ENCODE assay signal across 15 mouse cellular contexts in the genomic region with DNA sequence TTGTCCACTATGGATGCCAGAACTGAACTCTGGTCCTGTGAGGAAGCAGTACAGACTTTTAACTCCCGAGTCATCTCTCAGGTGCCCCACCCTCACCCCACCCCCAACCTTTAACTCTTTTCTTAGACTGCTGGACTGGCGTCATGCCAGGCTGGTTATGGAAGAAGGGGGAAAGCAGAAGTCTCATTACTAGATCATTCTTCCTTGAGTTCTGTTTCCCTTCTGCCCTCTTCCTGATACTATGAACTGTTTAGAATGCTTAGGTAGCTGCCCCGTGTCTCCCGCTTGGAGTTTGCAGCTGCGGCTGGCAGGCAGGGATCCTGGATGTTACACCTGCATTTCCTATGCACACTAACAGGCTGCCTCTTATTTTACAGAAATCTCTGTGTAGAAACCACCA. TPM values are rescaled to one million over a fixed set of nuclear protein-coding genes. Genes with fewer than 3 reads are reported as not detected.
"Had no signal": no experiment of that assay in that cellular context is flagged by ENCODE, and none has a peak within 500 bp of the region (broad histone marks: within the 10 kb centered on the region; RNA-seq: fewer than 3 reads in every experiment).

No protein-coding gene starts in this region.

- ATAC-seq: midbrain, embryonic 13.5 days had no signal

- H3K9ac ChIP-seq: limb, embryonic 15.5 days; liver, embryonic 13.5 days; midbrain, embryonic 13.5 days; neural tube, embryonic 15.5 days had no signal

- H3K4me3 ChIP-seq: limb, embryonic 15.5 days; liver, embryonic 13.5 days; midbrain, embryonic 13.5 days; myocyte; neural tube, embryonic 15.5 days had no signal

- H3K27ac ChIP-seq: limb, embryonic 15.5 days; liver, embryonic 13.5 days; midbrain, embryonic 13.5 days; neural tube, embryonic 15.5 days had no signal

- H3K4me2 ChIP-seq: limb, embryonic 15.5 days; liver, embryonic 13.5 days; midbrain, embryonic 13.5 days; neural tube, embryonic 15.5 days had no signal

- H3K36me3 ChIP-seq: limb, embryonic 15.5 days; liver, embryonic 13.5 days; midbrain, embryonic 13.5 days; neural tube, embryonic 15.5 days had no signal

- H3K9me3 ChIP-seq: limb, embryonic 15.5 days; liver, embryonic 13.5 days; neural tube, embryonic 15.5 days had no signal

- DNase-seq: kidney, adult 18-20 months; kidney, postnatal 10 days; layer of hippocampus, adult 9-11 months; layer of hippocampus, postnatal 36 days; liver, embryonic 13.5 days; lung, adult 18-20 months; lung, postnatal 36 days; thymus, postnatal 14 days had no signal

- H3K4me1 ChIP-seq: limb, embryonic 15.5 days; liver, embryonic 13.5 days; midbrain, embryonic 13.5 days; neural tube, embryonic 15.5 days had no signal

- H3K27me3 ChIP-seq: limb, embryonic 15.5 days; liver, embryonic 13.5 days; midbrain, embryonic 13.5 days; neural tube, embryonic 15.5 days had no signal

RNA-seq across cellular contexts. Expression of a gene that starts 36.2 kb away (rescaled TPM):
- total RNA-seq: layer of hippocampus, postnatal 36 days; left cerebral cortex, postnatal 25 days had no signal
- polyA plus RNA-seq: limb, embryonic 11.5 days; liver, embryonic 13.5 days; midbrain, embryonic 13.5 days; myocyte; neural tube, embryonic 11.5 days; neural tube, embryonic 15.5 days had no signal
